Mouse (Mus musculus): ENCODE measurements at regions not wholly inside any gene's neighbourhood (a gene's known extent, or its start where the extent isn't known, plus 50 kb on each side); places are given as distances from the start of the nearest gene placed in this dataset.
A peak's percentile ranks its signal among the peaks of the same experiment; 100 is the strongest.

- Histone ChIP-seq H3K27ac (ENCODE audit: low read depth, low read length) (no peak overlapping the region), H3K27me3 (ENCODE audit: control insufficient read depth, insufficient read depth, low read length) (no peaks in the 10 kb centered on the region), H3K9me3 (ENCODE audit: control insufficient read depth, low read length) (no peaks in the 10 kb centered on the region), H3K9ac (replicated peaks; ENCODE audit: low read depth, low read length) (no peak overlapping the region), H3K36me3 (ENCODE audit: control insufficient read depth, insufficient read depth, low read length) (no peaks in the 10 kb centered on the region), H3K4me1 (ENCODE audit: control insufficient read depth, insufficient read depth, low read length) (no peaks in the 10 kb centered on the region), H3K4me3 (ENCODE audit: low read depth, low read length) (no peak overlapping the region), H3K4me2 (ENCODE audit: low read depth, low read length) (no peak overlapping the region)
- WGBS: 86% methylated on average over 2 of the region's 2 CpGs
- ATAC-seq (ENCODE audit: low read depth): no peak
Observed at GRCm38 (mm10) chr7:95954511-95954910, 216.5 kb upstream of the Tenm4 start.

GRCm38 (mm10) chr7:95955119-95955518 lies 215.9 kb upstream of the Tenm4 start:
- Histone ChIP-seq H3K4me1 (ENCODE audit: control insufficient read depth, insufficient read depth, low read length) (no peaks in the 10 kb centered on the region), H3K9ac (replicated peaks; ENCODE audit: low read depth, low read length) (no peak overlapping the region), H3K9me3 (ENCODE audit: control insufficient read depth, low read length) (no peaks in the 10 kb centered on the region), H3K36me3 (ENCODE audit: control insufficient read depth, insufficient read depth, low read length) (no peaks in the 10 kb centered on the region), H3K27me3 (ENCODE audit: control insufficient read depth, insufficient read depth, low read length) (no peaks in the 10 kb centered on the region), H3K27ac (ENCODE audit: low read depth, low read length) (no peak overlapping the region), H3K4me2 (ENCODE audit: low read depth, low read length) (no peak overlapping the region), H3K4me3 (ENCODE audit: low read depth, low read length) (no peak overlapping the region)
- WGBS: 84% methylated on average over 2 of the region's 2 CpGs
- ATAC-seq (ENCODE audit: low read depth): no peak

- Histone ChIP-seq H3K36me3 (ENCODE audit: control insufficient read depth, insufficient read depth, low read length) (no peaks in the 10 kb centered on the region), H3K4me1 (ENCODE audit: control insufficient read depth, insufficient read depth, low read length) (no peaks in the 10 kb centered on the region), H3K4me3 (ENCODE audit: low read depth, low read length) (no peak overlapping the region), H3K9me3 (ENCODE audit: control insufficient read depth, low read length) (no peaks in the 10 kb centered on the region), H3K9ac (replicated peaks; ENCODE audit: low read depth, low read length) (no peak overlapping the region), H3K27ac (ENCODE audit: low read depth, low read length) (no peak overlapping the region), H3K27me3 (ENCODE audit: control insufficient read depth, insufficient read depth, low read length) (no peaks in the 10 kb centered on the region), H3K4me2 (ENCODE audit: low read depth, low read length) (no peak overlapping the region)
- WGBS: 44% methylated on average over 4 of the region's 4 CpGs
- no peak; the same call in 1 of the 2 replicates for ATAC-seq (ENCODE audit: low read depth)
Observed at GRCm38 (mm10) chr7:95959068-95959467, 212.0 kb upstream of the Tenm4 start.

- Histone ChIP-seq H3K4me2 (ENCODE audit: low read depth, low read length) (no peak overlapping the region), H3K9me3 (ENCODE audit: control insufficient read depth, low read length) (no peaks in the 10 kb centered on the region), H3K4me3 (ENCODE audit: low read depth, low read length) (no peak overlapping the region), H3K27ac (ENCODE audit: low read depth, low read length) (no peak overlapping the region), H3K36me3 (ENCODE audit: control insufficient read depth, insufficient read depth, low read length) (no peaks in the 10 kb centered on the region), H3K4me1 (ENCODE audit: control insufficient read depth, insufficient read depth, low read length) (no peaks in the 10 kb centered on the region), H3K9ac (replicated peaks; ENCODE audit: low read depth, low read length) (no peak overlapping the region), H3K27me3 (ENCODE audit: control insufficient read depth, insufficient read depth, low read length) (no peaks in the 10 kb centered on the region)
- WGBS: 81% methylated on average over 7 of the region's 7 CpGs
- no peak for ATAC-seq (ENCODE audit: low read depth)
Observed at GRCm38 (mm10) chr7:95971863-95972262, 199.2 kb upstream of the Tenm4 start.

- Histone ChIP-seq H3K27ac (ENCODE audit: low read depth, low read length) (no peak overlapping the region), H3K4me2 (ENCODE audit: low read depth, low read length) (no peak overlapping the region), H3K9me3 (ENCODE audit: control insufficient read depth, low read length) (no peaks in the 10 kb centered on the region), H3K4me3 (ENCODE audit: low read depth, low read length) (no peak overlapping the region), H3K9ac (replicated peaks; ENCODE audit: low read depth, low read length) (no peak overlapping the region), H3K36me3 (ENCODE audit: control insufficient read depth, insufficient read depth, low read length) (no peaks in the 10 kb centered on the region), H3K4me1 (ENCODE audit: control insufficient read depth, insufficient read depth, low read length) (no peaks in the 10 kb centered on the region), H3K27me3 (ENCODE audit: control insufficient read depth, insufficient read depth, low read length) (no peaks in the 10 kb centered on the region)
- ATAC-seq (ENCODE audit: low read depth): no peak
- 72% methylated on average over 2 of the region's 2 CpGs for WGBS
Observed at GRCm38 (mm10) chr7:95974085-95974484, 197.0 kb upstream of the Tenm4 start.

GRCm38 (mm10) chr7:95991250-95992032 lies 179.6 kb upstream of the Tenm4 start:
- peaks cover 4% of the 10 kb centered on the region; the same call in 1 of the 2 replicates for H3K27me3 ChIP-seq (ENCODE audit: control insufficient read depth, insufficient read depth, low read length)
- WGBS: 20% methylated on average over 10 of the region's 10 CpGs
- no peak overlapping the region for H3K4me3 ChIP-seq (ENCODE audit: low read depth, low read length)
- H3K36me3 ChIP-seq (ENCODE audit: control insufficient read depth, insufficient read depth, low read length): no peaks in the 10 kb centered on the region
- H3K27ac ChIP-seq (ENCODE audit: low read depth, low read length): no peak overlapping the region
- H3K4me1 ChIP-seq (ENCODE audit: control insufficient read depth, insufficient read depth, low read length): no peaks in the 10 kb centered on the region
- ATAC-seq (ENCODE audit: low read depth): peak; percentile 58; the same call in 1 of the 2 replicates
- H3K9me3 ChIP-seq (ENCODE audit: control insufficient read depth, low read length): no peaks in the 10 kb centered on the region
- H3K9ac ChIP-seq (replicated peaks; ENCODE audit: low read depth, low read length): no peak overlapping the region
- no peak overlapping the region for H3K4me2 ChIP-seq (ENCODE audit: low read depth, low read length)

GRCm38 (mm10) chr7:95992033-95992516 lies 179.0 kb upstream of the Tenm4 start:
- no peak overlapping the region for H3K4me2 ChIP-seq (ENCODE audit: low read depth, low read length)
- no peak overlapping the region for H3K27ac ChIP-seq (ENCODE audit: low read depth, low read length)
- WGBS: 89% methylated on average over 3 of the region's 3 CpGs

GRCm38 (mm10) chr7:95992521-95992920 lies 178.5 kb upstream of the Tenm4 start:
- H3K27me3 ChIP-seq (ENCODE audit: control insufficient read depth, insufficient read depth, low read length): peaks cover 4% of the 10 kb centered on the region; the same call in 1 of the 2 replicates
- H3K4me3 ChIP-seq (ENCODE audit: low read depth, low read length): no peak overlapping the region
- no peaks in the 10 kb centered on the region for H3K4me1 ChIP-seq (ENCODE audit: control insufficient read depth, insufficient read depth, low read length)
- ATAC-seq (ENCODE audit: low read depth): no peak
- WGBS: 77% methylated on average over 3 of the region's 3 CpGs
- H3K9me3 ChIP-seq (ENCODE audit: control insufficient read depth, low read length): no peaks in the 10 kb centered on the region
- no peaks in the 10 kb centered on the region for H3K36me3 ChIP-seq (ENCODE audit: control insufficient read depth, insufficient read depth, low read length)
- H3K27ac ChIP-seq (ENCODE audit: low read depth, low read length): no peak overlapping the region
- no peak overlapping the region for H3K9ac ChIP-seq (replicated peaks; ENCODE audit: low read depth, low read length)
- H3K4me2 ChIP-seq (ENCODE audit: low read depth, low read length): no peak overlapping the region

More at GRCm38 (mm10) chr7:95992033-95992516, 179.0 kb upstream of the Tenm4 start:
- ATAC-seq (ENCODE audit: low read depth): 0 out of 2 replicates have a peak, but pooled peaks have one; percentile 4
- Histone ChIP-seq H3K27me3 (ENCODE audit: control insufficient read depth, insufficient read depth, low read length) (peaks cover 4% of the 10 kb centered on the region; the same call in 1 of the 2 replicates), H3K4me3 (ENCODE audit: low read depth, low read length) (no peak overlapping the region), H3K36me3 (ENCODE audit: control insufficient read depth, insufficient read depth, low read length) (no peaks in the 10 kb centered on the region), H3K4me1 (ENCODE audit: control insufficient read depth, insufficient read depth, low read length) (no peaks in the 10 kb centered on the region), H3K9me3 (ENCODE audit: control insufficient read depth, low read length) (no peaks in the 10 kb centered on the region), H3K9ac (replicated peaks; ENCODE audit: low read depth, low read length) (no peak overlapping the region)

GRCm38 (mm10) chr7:95997190-95997589 lies 173.9 kb upstream of the Tenm4 start:
- Histone ChIP-seq H3K36me3 (ENCODE audit: control insufficient read depth, insufficient read depth, low read length) (no peaks in the 10 kb centered on the region), H3K27me3 (ENCODE audit: control insufficient read depth, insufficient read depth, low read length) (no peaks in the 10 kb centered on the region), H3K4me1 (ENCODE audit: control insufficient read depth, insufficient read depth, low read length) (no peaks in the 10 kb centered on the region), H3K9ac (replicated peaks; ENCODE audit: low read depth, low read length) (no peak overlapping the region), H3K9me3 (ENCODE audit: control insufficient read depth, low read length) (no peaks in the 10 kb centered on the region), H3K4me2 (ENCODE audit: low read depth, low read length) (no peak overlapping the region), H3K4me3 (ENCODE audit: low read depth, low read length) (no peak overlapping the region), H3K27ac (ENCODE audit: low read depth, low read length) (no peak overlapping the region)
- 63% methylated on average over 3 of the region's 3 CpGs for WGBS
- no peak for ATAC-seq (ENCODE audit: low read depth)

Measured in neural tube, embryonic 14.5 days (tissue).